Mouse (Mus musculus): Measurements from ENCODE around the gene Capn2. TPM values are rescaled to one million over a fixed set of nuclear protein-coding genes. Genes with fewer than 3 reads are reported as not detected.

The Capn2 gene
- polyA plus RNA-seq, 1 experiment from 2014 or later = 23.6 TPM

DNA sequence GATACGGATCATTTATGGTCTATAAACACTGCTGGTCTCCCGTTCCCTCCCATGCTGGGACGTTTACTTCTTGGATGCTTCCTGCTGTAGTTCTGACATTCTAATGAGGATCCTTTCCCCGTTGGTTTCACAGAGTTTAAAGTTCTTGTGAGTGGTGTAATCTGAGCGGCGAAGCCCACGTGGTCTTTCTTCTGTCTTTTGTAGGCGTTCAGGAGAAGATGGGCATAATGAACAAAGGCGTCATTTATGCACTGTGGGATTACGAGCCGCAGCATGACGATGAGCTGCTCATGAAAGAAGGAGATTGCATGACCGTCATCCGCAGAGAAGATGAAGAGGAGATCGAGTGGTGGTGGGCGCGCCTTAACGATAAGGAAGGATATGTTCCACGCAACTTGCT is 58.9 kb downstream of the Capn2 start:
- TF ChIP-seq EP300 (IDR thresholded peaks at IDR 0.05; ENCODE audit: low read depth) (no peak), CTCF (IDR thresholded peaks at IDR 0.05; ENCODE audit: low read depth) (no peak)
- H3K9ac ChIP-seq (replicated peaks) = no peak overlapping the region
- H3K36me3 ChIP-seq (replicated peaks; ENCODE audit: insufficient read depth, low read length) = peaks cover 22% of the 10 kb centered on the region
- peaks cover 6% of the 10 kb centered on the region; the same call in 1 of the 2 replicates for H3K4me1 ChIP-seq (ENCODE audit: insufficient read depth)
- 87% methylated on average over 19 of the region's 19 CpGs for WGBS (ENCODE audit: insufficient replicate concordance)
- no peak overlapping the region for H3K4me3 ChIP-seq (ENCODE audit: low read depth, low read length)
- ATAC-seq (no peak), DNase-seq (no peak)
- no peak overlapping the region for H3K4me2 ChIP-seq (ENCODE audit: low read depth, low read length)
- no peaks in the 10 kb centered on the region for H3K9me3 ChIP-seq (ENCODE audit: low read length)
- H3K27ac ChIP-seq (ENCODE audit: low read depth) = no peak overlapping the region
- no peaks in the 10 kb centered on the region for H3K27me3 ChIP-seq (ENCODE audit: insufficient read depth, low read length)

DNA sequence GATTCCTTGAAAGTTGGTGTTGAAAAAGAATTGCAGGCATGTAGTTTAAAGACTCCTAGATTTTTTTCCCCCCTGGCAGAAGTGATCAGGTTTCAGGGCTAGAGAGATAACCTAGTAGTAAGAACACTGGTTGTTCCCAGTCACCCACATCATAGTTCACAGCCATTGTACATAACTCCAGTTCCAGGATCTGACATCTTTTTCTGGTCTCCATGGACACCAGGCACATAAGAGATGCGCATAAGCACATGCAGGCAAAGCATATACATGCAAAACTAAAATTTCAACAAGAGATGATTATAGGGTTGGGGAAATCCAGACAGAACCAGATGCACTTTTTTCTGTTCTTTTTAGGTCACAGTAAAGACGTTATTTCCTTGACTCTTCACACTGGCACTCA is 62.3 kb downstream of the Capn2 start:
- H3K4me1 ChIP-seq (ENCODE audit: insufficient read depth) = no peaks in the 10 kb centered on the region; the same call in 1 of the 2 replicates
- whole genome bisulfite sequencing (ENCODE audit: insufficient replicate concordance) = 78% methylated on average over 2 of the region's 2 CpGs

DNA sequence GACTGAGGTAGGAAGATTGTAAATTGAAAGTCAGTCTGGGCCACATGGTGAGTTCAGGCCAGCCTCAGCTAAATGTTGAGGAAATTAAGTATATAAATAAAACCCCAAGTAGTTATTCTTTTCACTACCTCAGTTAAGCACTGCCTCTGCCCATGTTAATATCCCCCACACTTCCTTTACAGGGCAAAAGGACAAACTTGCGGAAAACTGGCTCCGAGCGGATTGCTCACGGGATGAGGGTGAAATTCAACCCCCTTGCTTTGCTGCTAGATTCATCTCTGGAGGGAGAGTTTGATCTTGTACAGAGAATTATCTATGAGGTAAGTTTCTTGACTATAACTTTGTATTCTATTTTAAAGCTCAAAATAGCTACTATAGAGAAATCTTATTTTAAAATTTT is 64.9 kb downstream of the Capn2 start:
- Histone ChIP-seq H3K4me2 (ENCODE audit: low read depth, low read length) (no peak overlapping the region), H3K4me1 (ENCODE audit: insufficient read depth) (no peaks in the 10 kb centered on the region), H3K4me3 (ENCODE audit: low read depth, low read length) (no peak overlapping the region), H3K9me3 (ENCODE audit: low read length) (no peaks in the 10 kb centered on the region), H3K27me3 (ENCODE audit: insufficient read depth, low read length) (no peaks in the 10 kb centered on the region), H3K27ac (ENCODE audit: low read depth) (no peak overlapping the region), H3K36me3 (replicated peaks; ENCODE audit: insufficient read depth, low read length) (peaks cover 35% of the 10 kb centered on the region), H3K9ac (replicated peaks) (no peak overlapping the region)
- DNase-seq = no peak
- no peak for ATAC-seq
- TF ChIP-seq EP300 (IDR thresholded peaks at IDR 0.05; ENCODE audit: low read depth) = no peak
- no peak for TF ChIP-seq CTCF (IDR thresholded peaks at IDR 0.05; ENCODE audit: low read depth)
- WGBS (ENCODE audit: insufficient replicate concordance) = 78% methylated on average over 4 of the region's 4 CpGs

More for the DNA sequence above, 62.3 kb downstream of the Capn2 start:
- DNase-seq (no peak), ATAC-seq (no peak)
- TF ChIP-seq CTCF (IDR thresholded peaks at IDR 0.05; ENCODE audit: low read depth) (no peak), EP300 (IDR thresholded peaks at IDR 0.05; ENCODE audit: low read depth) (no peak)
- H3K9ac ChIP-seq (replicated peaks) = no peak overlapping the region
- H3K27me3 ChIP-seq (ENCODE audit: insufficient read depth, low read length) = no peaks in the 10 kb centered on the region
- no peak overlapping the region for H3K4me3 ChIP-seq (ENCODE audit: low read depth, low read length)
- H3K27ac ChIP-seq (ENCODE audit: low read depth) = no peak overlapping the region
- H3K36me3 ChIP-seq (replicated peaks; ENCODE audit: insufficient read depth, low read length) = peaks cover 28% of the 10 kb centered on the region
- no peak overlapping the region for H3K4me2 ChIP-seq (ENCODE audit: low read depth, low read length)
- no peaks in the 10 kb centered on the region for H3K9me3 ChIP-seq (ENCODE audit: low read length)

- Histone ChIP-seq H3K9ac (replicated peaks) (no peak overlapping the region), H3K27ac (ENCODE audit: low read depth) (no peak overlapping the region), H3K4me3 (ENCODE audit: low read depth, low read length) (no peak overlapping the region), H3K27me3 (ENCODE audit: insufficient read depth, low read length) (no peaks in the 10 kb centered on the region), H3K4me2 (ENCODE audit: low read depth, low read length) (no peak overlapping the region), H3K36me3 (replicated peaks; ENCODE audit: insufficient read depth, low read length) (peaks cover 44% of the 10 kb centered on the region), H3K9me3 (ENCODE audit: low read length) (no peaks in the 10 kb centered on the region), H3K4me1 (ENCODE audit: insufficient read depth) (no peaks in the 10 kb centered on the region)
- TF ChIP-seq EP300 (IDR thresholded peaks at IDR 0.05; ENCODE audit: low read depth) (no peak), CTCF (IDR thresholded peaks at IDR 0.05; ENCODE audit: low read depth) (no peak)
- DNase-seq (no peak), ATAC-seq (no peak)
- 86% methylated on average over 14 of the region's 14 CpGs for WGBS (ENCODE audit: insufficient replicate concordance)
Observed at GRCm38 (mm10) chr1:182448276-182449035, 69.0 kb downstream of the Capn2 start.

DNA sequence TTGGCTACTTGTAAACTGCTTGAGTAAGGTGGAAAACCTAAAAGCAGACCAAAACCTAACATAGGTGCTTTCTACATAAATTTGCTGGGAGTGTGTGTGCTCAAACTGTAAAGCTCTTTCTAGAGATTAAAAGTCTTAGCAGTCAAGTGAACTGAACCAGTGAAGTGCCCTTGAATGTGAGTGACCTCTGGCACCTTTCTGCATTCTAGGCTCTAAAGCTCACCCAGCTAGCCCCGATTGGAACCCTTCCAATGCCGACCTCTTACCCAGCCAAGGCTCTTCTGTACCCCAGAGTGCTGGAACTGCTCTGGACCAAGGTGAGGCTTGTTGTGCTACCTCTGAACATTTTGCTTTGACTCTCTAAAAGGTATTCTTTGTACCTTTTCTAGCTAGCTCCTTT is 73.3 kb downstream of the Capn2 start:
- H3K36me3 ChIP-seq (replicated peaks; ENCODE audit: insufficient read depth, low read length) = peaks cover 47% of the 10 kb centered on the region
- 83% methylated on average over 2 of the region's 2 CpGs for WGBS (ENCODE audit: insufficient replicate concordance)

DNA sequence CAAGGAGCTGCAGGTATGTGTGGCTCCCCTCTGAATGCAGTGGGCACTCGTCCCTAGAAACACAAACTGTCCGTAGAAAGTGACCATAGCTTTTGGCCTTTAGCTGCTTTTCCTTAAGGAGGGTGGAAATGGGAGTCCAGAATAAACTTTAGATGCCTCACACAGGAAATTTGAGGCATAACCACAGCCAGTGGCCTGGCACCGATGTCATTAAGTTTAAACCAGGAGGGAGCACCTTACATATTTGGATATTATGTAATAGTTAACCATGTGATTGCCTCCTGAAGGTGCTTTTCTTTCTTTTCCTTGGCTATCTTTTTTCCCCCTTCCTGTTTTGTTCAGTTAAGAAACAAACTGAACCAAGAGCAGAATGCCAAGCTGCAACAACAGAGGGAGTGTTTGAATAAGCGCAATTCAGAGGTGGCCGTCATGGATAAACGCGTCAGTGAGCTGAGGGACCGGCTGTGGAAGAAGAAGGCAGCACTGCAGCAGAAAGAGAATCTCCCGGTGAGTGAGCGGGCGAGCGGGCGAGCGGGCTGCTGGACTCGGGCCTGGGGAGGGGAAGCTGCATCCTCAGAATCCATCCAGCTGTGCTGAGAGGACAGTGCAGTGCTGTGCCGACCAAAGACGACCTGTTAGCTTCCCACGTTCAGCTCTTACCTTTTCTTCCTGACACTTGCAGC is 75.5 kb downstream of the Capn2 start:
- Histone ChIP-seq H3K27me3 (ENCODE audit: insufficient read depth, low read length) (no peaks in the 10 kb centered on the region), H3K27ac (ENCODE audit: low read depth) (no peak overlapping the region), H3K4me3 (ENCODE audit: low read depth, low read length) (no peak overlapping the region), H3K4me1 (ENCODE audit: insufficient read depth) (no peaks in the 10 kb centered on the region), H3K4me2 (ENCODE audit: low read depth, low read length) (no peak overlapping the region), H3K36me3 (replicated peaks; ENCODE audit: insufficient read depth, low read length) (peaks cover 32% of the 10 kb centered on the region), H3K9me3 (ENCODE audit: low read length) (no peaks in the 10 kb centered on the region), H3K9ac (replicated peaks) (no peak overlapping the region)
- TF ChIP-seq EP300 (IDR thresholded peaks at IDR 0.05; ENCODE audit: low read depth) = no peak
- DNase-seq (peak; percentile 10), ATAC-seq (no peak)
- 85% methylated on average over 18 of the region's 18 CpGs for WGBS (ENCODE audit: insufficient replicate concordance)

More for the DNA sequence above, 73.3 kb downstream of the Capn2 start:
- no peak for DNase-seq
- ATAC-seq = no peak
- TF ChIP-seq CTCF (IDR thresholded peaks at IDR 0.05; ENCODE audit: low read depth) (no peak), EP300 (IDR thresholded peaks at IDR 0.05; ENCODE audit: low read depth) (no peak)
- Histone ChIP-seq H3K4me3 (ENCODE audit: low read depth, low read length) (no peak overlapping the region), H3K9me3 (ENCODE audit: low read length) (no peaks in the 10 kb centered on the region), H3K4me1 (ENCODE audit: insufficient read depth) (no peaks in the 10 kb centered on the region), H3K27ac (ENCODE audit: low read depth) (no peak overlapping the region), H3K27me3 (ENCODE audit: insufficient read depth, low read length) (no peaks in the 10 kb centered on the region), H3K9ac (replicated peaks) (no peak overlapping the region), H3K4me2 (ENCODE audit: low read depth, low read length) (no peak overlapping the region)

Measured in liver, postnatal 0 days (tissue).